Mouse (Mus musculus) thymus, adult 2 months (tissue): ENCODE results near the gene Cep135.

Experiments used
- CTCF ChIP-seq: fragments of 200-500 bp; IDR thresholded peaks from 2 replicates; pipeline ENCODE4 v1.5.1; 2012; ENCODE audit warnings: mild to moderate bottlenecking, control low read depth, low read length, moderate library complexity, borderline replicate concordance; ENCODE audit not compliant: control insufficient read depth, poor library complexity, insufficient read depth; ENCODE audit errors: extremely low read depth
- POLR2A ChIP-seq: fragments of 200-500 bp; IDR thresholded peaks from 2 replicates; pipeline ENCODE4 v1.6.1; 2012; ENCODE audit warnings: mild to moderate bottlenecking, low read length, control low read depth, moderate library complexity; ENCODE audit not compliant: control insufficient read depth, poor library complexity, insufficient read depth; ENCODE audit errors: extremely low read depth

- TF ChIP-seq CTCF (no peak), POLR2A (no peak)
Measured at GRCm38 (mm10) chr5:76577026-76577425, 11.5 kb upstream of the Cep135 start.
